ENCODE assay signal across 20 mouse cellular contexts in genomic region chr10:75661876-75662275, GRCm38 (mm10). TPM values are rescaled to one million over a fixed set of nuclear protein-coding genes. Genes with fewer than 3 reads are reported as not detected.
DNase-seq lines count a peak whose midpoint lies in the region; ATAC-seq and TF ChIP-seq lines count a peak whose summit lies in the region.
"Had no signal": no experiment of that assay in that cellular context is flagged by ENCODE, and none has a peak within 500 bp of the region (broad histone marks: within the 10 kb centered on the region; RNA-seq: fewer than 3 reads in every experiment).

No protein-coding gene starts in this region.

- no peak overlapping the region for H3K4me2 ChIP-seq in forebrain, embryonic 14.5 days (ENCODE audit: low read length)
- H3K4me2 ChIP-seq in hindbrain, embryonic 16.5 days (ENCODE audit: low read length), result no peak overlapping the region
- no peak overlapping the region for H3K4me2 ChIP-seq in neural tube, embryonic 15.5 days
- H3K4me2 ChIP-seq: embryonic facial prominence, embryonic 12.5 days; heart, embryonic 11.5 days; heart, embryonic 15.5 days had no signal

- TF ChIP-seq CTCF in cerebellum, adult 2 months (IDR thresholded peaks at IDR 0.05; ENCODE audit: borderline replicate concordance, insufficient read depth, low read depth, low read length), result no peak

- H3K4me3 ChIP-seq in cerebellum, adult 2 months (replicated peaks; ENCODE audit: insufficient read depth, low read depth, low read length), result no peak overlapping the region
- H3K4me3 ChIP-seq in forebrain, embryonic 14.5 days (ENCODE audit: low read depth, low read length), result no peak overlapping the region
- no peak overlapping the region for H3K4me3 ChIP-seq in forebrain, embryonic 10.5 days
- no peak overlapping the region for H3K4me3 ChIP-seq in hindbrain, embryonic 16.5 days (ENCODE audit: low read length)
- H3K4me3 ChIP-seq in hindbrain, embryonic 10.5 days, result no peak overlapping the region
- no peak overlapping the region for H3K4me3 ChIP-seq in neural tube, embryonic 15.5 days (replicated peaks)
- H3K4me3 ChIP-seq: embryonic facial prominence, embryonic 12.5 days; heart, embryonic 15.5 days had no signal

- H3K9ac ChIP-seq in forebrain, embryonic 14.5 days (ENCODE audit: low read length), result no peak overlapping the region
- no peak overlapping the region for H3K9ac ChIP-seq in hindbrain, embryonic 16.5 days (ENCODE audit: low read depth, low read length)
- H3K9ac ChIP-seq in neural tube, embryonic 15.5 days (replicated peaks), result no peak overlapping the region
- H3K9ac ChIP-seq: embryonic facial prominence, embryonic 12.5 days; heart, embryonic 15.5 days had no signal

- ATAC-seq in cerebellum, adult (ENCODE audit: insufficient number of reproducible peaks, low FRiP score, low TSS enrichment), result no peak
- ATAC-seq in forebrain, embryonic 14.5 days, result no peak; the same call in 1 of the 2 replicates
- ATAC-seq in hindbrain, embryonic 16.5 days, result no peak
- no peak for ATAC-seq in neural tube, embryonic 15.5 days (ENCODE audit: low FRiP score)
- ATAC-seq: CD4-positive, CD25-positive, alpha-beta regulatory T cell, adult 4 months had no signal

- H3K27ac ChIP-seq in cerebellum, adult 2 months (ENCODE audit: insufficient read depth, low read length), result peak overlapping the region; percentile 96
- H3K27ac ChIP-seq in forebrain, embryonic 14.5 days (ENCODE audit: low read depth, low read length), result peak overlapping the region; percentile 67
- no peak overlapping the region for H3K27ac ChIP-seq in forebrain, embryonic 10.5 days
- H3K27ac ChIP-seq in hindbrain, embryonic 16.5 days (ENCODE audit: low read depth, low read length), result peak overlapping the region; percentile 49; the same call in 1 of the 2 replicates
- no peak overlapping the region for H3K27ac ChIP-seq in hindbrain, embryonic 10.5 days
- H3K27ac ChIP-seq in neural tube, embryonic 15.5 days (replicated peaks), result peak overlapping the region; percentile 15
- H3K27ac ChIP-seq: embryonic facial prominence, embryonic 12.5 days; heart, embryonic 15.5 days had no signal

- 32% methylated on average over 3 of the region's 3 CpGs for WGBS in cerebellum, adult 2 months
- WGBS in forebrain, embryonic 14.5 days, result 58% methylated on average over 3 of the region's 3 CpGs
- WGBS in forebrain, embryonic 10.5 days, result 91% methylated on average over 3 of the region's 3 CpGs
- 57% methylated on average over 3 of the region's 3 CpGs for WGBS in hindbrain, embryonic 16.5 days
- 91% methylated on average over 3 of the region's 3 CpGs for WGBS in hindbrain, embryonic 10.5 days
- 53% methylated on average over 3 of the region's 3 CpGs for WGBS in neural tube, embryonic 15.5 days

- TF ChIP-seq POLR2A in cerebellum, adult 2 months (IDR thresholded peaks at IDR 0.05; ENCODE audit: borderline replicate concordance, insufficient read depth, low read length), result no peak

- no peaks in the 10 kb centered on the region for H3K9me3 ChIP-seq in forebrain, embryonic 14.5 days (replicated peaks; ENCODE audit: control insufficient read depth, low read length)
- H3K9me3 ChIP-seq in forebrain, embryonic 10.5 days, result no peaks in the 10 kb centered on the region
- no peaks in the 10 kb centered on the region for H3K9me3 ChIP-seq in hindbrain, embryonic 16.5 days (ENCODE audit: control insufficient read depth, low read length)
- H3K9me3 ChIP-seq in hindbrain, embryonic 10.5 days, result no peaks in the 10 kb centered on the region
- no peaks in the 10 kb centered on the region for H3K9me3 ChIP-seq in neural tube, embryonic 15.5 days (replicated peaks)
- H3K9me3 ChIP-seq: embryonic facial prominence, embryonic 12.5 days; G1E; heart, embryonic 15.5 days had no signal

- peak in 1 of 2 experiments; percentile 42 for DNase-seq in cerebellum, adult 2 months
- no peak for DNase-seq in forebrain, embryonic 14.5 days (ENCODE audit: low spot score)
- no peak for DNase-seq in forebrain, embryonic 10.5 days (ENCODE audit: extremely low spot score, low spot score)
- no peak for DNase-seq in hindbrain, embryonic 10.5 days (ENCODE audit: low spot score)
- no peak for DNase-seq in neural tube, embryonic 10.5 days (ENCODE audit: extremely low spot score, low spot score)
- DNase-seq: adrenal gland, adult 8-10 months; adrenal gland, postnatal 36 days; B cell, adult 2 months; gastrocnemius, postnatal 10 days; heart, adult 18-20 months; kidney, adult 11 months; kidney, adult 9 months had no signal

- no peaks in the 10 kb centered on the region for H3K27me3 ChIP-seq in cerebellum, adult 2 months (ENCODE audit: control insufficient read depth, insufficient read depth, low read length)
- H3K27me3 ChIP-seq in forebrain, embryonic 14.5 days (replicated peaks; ENCODE audit: control insufficient read depth, insufficient read depth, low read length), result no peaks in the 10 kb centered on the region
- H3K27me3 ChIP-seq in forebrain, embryonic 10.5 days (ENCODE audit: poor library complexity, severe bottlenecking), result peaks cover 10% of the 10 kb centered on the region
- no peaks in the 10 kb centered on the region for H3K27me3 ChIP-seq in hindbrain, embryonic 16.5 days (replicated peaks; ENCODE audit: control insufficient read depth, insufficient read depth, low read length)
- peaks cover 8% of the 10 kb centered on the region; the same call in 1 of the 2 replicates for H3K27me3 ChIP-seq in hindbrain, embryonic 10.5 days (ENCODE audit: insufficient read depth, poor library complexity, severe bottlenecking)
- H3K27me3 ChIP-seq in neural tube, embryonic 15.5 days (replicated peaks), result no peaks in the 10 kb centered on the region
- H3K27me3 ChIP-seq: heart, embryonic 15.5 days had no signal

- peaks cover 52% of the 10 kb centered on the region for H3K4me1 ChIP-seq in cerebellum, adult 2 months (ENCODE audit: control insufficient read depth, insufficient read depth, low read length)
- H3K4me1 ChIP-seq in forebrain, embryonic 14.5 days (ENCODE audit: control insufficient read depth, insufficient read depth, low read length), result peaks cover 9% of the 10 kb centered on the region
- peaks cover 11% of the 10 kb centered on the region for H3K4me1 ChIP-seq in forebrain, embryonic 10.5 days
- peaks cover 24% of the 10 kb centered on the region for H3K4me1 ChIP-seq in hindbrain, embryonic 16.5 days (ENCODE audit: control insufficient read depth, insufficient read depth, low read depth, low read length)
- peaks cover 9% of the 10 kb centered on the region for H3K4me1 ChIP-seq in hindbrain, embryonic 10.5 days (replicated peaks)
- H3K4me1 ChIP-seq in neural tube, embryonic 15.5 days, result peaks cover 37% of the 10 kb centered on the region

- peaks cover 39% of the 10 kb centered on the region for H3K36me3 ChIP-seq in forebrain, embryonic 14.5 days (ENCODE audit: control insufficient read depth, insufficient read depth, low read length)
- H3K36me3 ChIP-seq in forebrain, embryonic 10.5 days (replicated peaks), result peaks cover 82% of the 10 kb centered on the region
- H3K36me3 ChIP-seq in hindbrain, embryonic 16.5 days (ENCODE audit: control insufficient read depth, insufficient read depth, low read length), result peaks cover 7% of the 10 kb centered on the region
- peaks cover 72% of the 10 kb centered on the region for H3K36me3 ChIP-seq in hindbrain, embryonic 10.5 days
- H3K36me3 ChIP-seq in neural tube, embryonic 15.5 days, result peaks cover 35% of the 10 kb centered on the region

RNA-seq across cellular contexts. Expression of gene Susd2, which starts 18.1 kb away (rescaled TPM):
- polyA plus RNA-seq in cerebellum, adult 2 months (2012; rRNA removed), result 18.5 and 22.0 TPM in 2 replicates
- 1.3 TPM in 2 replicates for polyA plus RNA-seq in forebrain, embryonic 14.5 days (2014; fragmentation: Nextera tagmentation; extraction: Ambion mirVana)
- 0.99 and 1.0 TPM in 2 replicates for polyA plus RNA-seq in forebrain, embryonic 10.5 days (2016; fragmentation: Nextera tagmentation; extraction: Ambion mirVana)
- 10.5 and 11.9 TPM in 2 replicates for polyA plus RNA-seq in hindbrain, embryonic 16.5 days (2015; fragmentation: Nextera tagmentation; extraction: Ambion mirVana)
- 2.0 and 3.0 TPM in 2 replicates for polyA plus RNA-seq in hindbrain, embryonic 10.5 days (2016; fragmentation: Nextera tagmentation; extraction: Ambion mirVana)
- 16.0 and 16.9 TPM in 2 replicates for polyA plus RNA-seq in neural tube, embryonic 15.5 days (2015; fragmentation: Nextera tagmentation; extraction: Ambion mirVana)

Comparison
In these comparisons a context has a peak if more than half of its experiments do, and no peak if none do; other contexts are left out.
1. H3K27ac ChIP-seq: peak in cerebellum, adult 2 months (single experiment), forebrain, embryonic 14.5 days (single experiment), hindbrain, embryonic 16.5 days (single experiment) and neural tube, embryonic 15.5 days (single experiment); none in forebrain, embryonic 10.5 days (single experiment) and hindbrain, embryonic 10.5 days (single experiment).